Mouse (Mus musculus): Measurements from ENCODE around the gene Tst. TPM values are rescaled to one million over a fixed set of nuclear protein-coding genes. Genes with fewer than 3 reads are reported as not detected.

Gene Tst
- polyA plus RNA-seq, 1 experiment, result 161 TPM

- H3K4me1 ChIP-seq (ENCODE audit: control insufficient read depth, insufficient read depth, low read length), result no peaks in the 10 kb centered on the region
- no peaks in the 10 kb centered on the region for H3K36me3 ChIP-seq (ENCODE audit: control insufficient read depth, insufficient read depth, low read length)
- peak; percentile 44 for DNase-seq
- H3K4me3 ChIP-seq (ENCODE audit: insufficient read depth, low read depth, low read length), result no peak overlapping the region
- no peaks in the 10 kb centered on the region for H3K27me3 ChIP-seq (replicated peaks; ENCODE audit: control insufficient read depth, insufficient read depth, low read length)
- WGBS, result 45% methylated on average over 23 of the region's 23 CpGs
- H3K27ac ChIP-seq (ENCODE audit: insufficient read depth, low read depth, low read length), result no peak overlapping the region
- TF ChIP-seq POLR2A (IDR thresholded peaks at IDR 0.05; ENCODE audit: low read depth, low read length) (no peak), CTCF (conservative IDR thresholded peaks at IDR 0.05; ENCODE audit: insufficient read depth, insufficient read length, low read depth, low read length) (no peak)
These were observed 31.7 kb upstream of the Tst start for GRCm38 (mm10) chr15:78437237-78438017.

DNA sequence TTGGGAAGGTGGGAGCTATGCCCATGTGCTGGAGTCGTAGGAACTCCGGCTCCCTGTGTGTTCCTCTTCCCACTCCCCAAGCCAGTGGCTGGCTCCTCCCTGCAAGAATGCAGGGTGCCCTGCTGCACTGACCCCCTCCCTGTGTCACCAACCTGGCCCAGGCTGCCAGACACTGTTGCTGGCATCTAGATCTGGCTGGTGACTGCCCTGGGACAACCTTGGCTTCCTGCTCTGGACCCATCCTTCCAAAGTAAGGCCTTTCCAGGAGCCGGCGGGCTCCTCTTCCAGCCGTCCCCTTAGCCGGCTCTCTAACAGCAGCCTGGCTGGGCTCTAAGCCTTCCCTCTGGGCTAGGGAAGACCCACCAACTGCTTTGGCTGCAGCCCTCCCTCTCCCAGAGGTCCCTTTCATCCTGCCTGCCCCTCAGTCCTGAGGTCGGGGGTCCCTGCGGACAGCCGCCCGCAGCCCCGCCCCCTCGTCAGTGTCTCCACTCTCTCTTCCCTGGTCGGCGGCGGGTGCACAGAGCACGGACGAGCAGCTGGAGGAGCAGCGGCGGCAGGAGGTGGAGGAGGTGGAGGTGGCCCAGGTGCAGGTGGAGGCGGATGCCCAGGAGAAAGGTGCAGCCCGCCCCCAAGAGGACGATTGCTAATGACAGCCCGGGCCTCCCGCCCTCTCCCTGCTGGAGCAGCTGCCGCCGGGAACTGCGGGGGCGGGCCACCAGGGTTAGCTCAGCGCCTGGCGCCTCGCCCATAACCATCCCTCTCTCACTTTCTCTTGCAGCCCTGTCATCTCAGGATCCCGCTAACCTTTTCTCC, 30.9 kb upstream of the Tst start:
- peak; percentile 77 for DNase-seq
- Histone ChIP-seq H3K36me3 (ENCODE audit: control insufficient read depth, insufficient read depth, low read length) (no peaks in the 10 kb centered on the region), H3K4me3 (ENCODE audit: insufficient read depth, low read depth, low read length) (no peak overlapping the region), H3K27me3 (replicated peaks; ENCODE audit: control insufficient read depth, insufficient read depth, low read length) (no peaks in the 10 kb centered on the region), H3K27ac (ENCODE audit: insufficient read depth, low read depth, low read length) (no peak overlapping the region), H3K4me1 (ENCODE audit: control insufficient read depth, insufficient read depth, low read length) (peaks cover 4% of the 10 kb centered on the region; the same call in 1 of the 2 replicates)
- WGBS, result 29% methylated on average over 32 of the region's 32 CpGs
- TF ChIP-seq CTCF (conservative IDR thresholded peaks at IDR 0.05; ENCODE audit: insufficient read depth, insufficient read length, low read depth, low read length), result 0 out of 2 replicates have a peak, but pooled peaks have one; percentile 16
- no peak for TF ChIP-seq POLR2A (IDR thresholded peaks at IDR 0.05; ENCODE audit: low read depth, low read length)

- DNase-seq, result no peak
- TF ChIP-seq CTCF (conservative IDR thresholded peaks at IDR 0.05; ENCODE audit: insufficient read depth, insufficient read length, low read depth, low read length) (no peak), POLR2A (IDR thresholded peaks at IDR 0.05; ENCODE audit: low read depth, low read length) (no peak)
- Histone ChIP-seq H3K36me3 (ENCODE audit: control insufficient read depth, insufficient read depth, low read length) (no peaks in the 10 kb centered on the region), H3K27ac (ENCODE audit: insufficient read depth, low read depth, low read length) (no peak overlapping the region), H3K27me3 (replicated peaks; ENCODE audit: control insufficient read depth, insufficient read depth, low read length) (no peaks in the 10 kb centered on the region), H3K4me1 (ENCODE audit: control insufficient read depth, insufficient read depth, low read length) (peaks cover 13% of the 10 kb centered on the region; the same call in 1 of the 2 replicates), H3K4me3 (ENCODE audit: insufficient read depth, low read depth, low read length) (no peak overlapping the region)
- whole genome bisulfite sequencing, result 85% methylated on average over 11 of the region's 11 CpGs
These were observed 30.0 kb upstream of the Tst start for GRCm38 (mm10) chr15:78435681-78436080.

- DNase-seq, result peak; percentile 44
- Histone ChIP-seq H3K27ac (ENCODE audit: insufficient read depth, low read depth, low read length) (no peak overlapping the region), H3K4me3 (ENCODE audit: insufficient read depth, low read depth, low read length) (no peak overlapping the region), H3K27me3 (replicated peaks; ENCODE audit: control insufficient read depth, insufficient read depth, low read length) (no peaks in the 10 kb centered on the region), H3K36me3 (ENCODE audit: control insufficient read depth, insufficient read depth, low read length) (no peaks in the 10 kb centered on the region), H3K4me1 (ENCODE audit: control insufficient read depth, insufficient read depth, low read length) (peaks cover 16% of the 10 kb centered on the region; the same call in 1 of the 2 replicates)
- 42% methylated on average over 6 of the region's 6 CpGs for WGBS
- peak; percentile 60 for TF ChIP-seq CTCF (conservative IDR thresholded peaks at IDR 0.05; ENCODE audit: insufficient read depth, insufficient read length, low read depth, low read length)
- no peak for TF ChIP-seq POLR2A (IDR thresholded peaks at IDR 0.05; ENCODE audit: low read depth, low read length)
These were observed 29.3 kb upstream of the Tst start for GRCm38 (mm10) chr15:78434896-78435520.

DNA sequence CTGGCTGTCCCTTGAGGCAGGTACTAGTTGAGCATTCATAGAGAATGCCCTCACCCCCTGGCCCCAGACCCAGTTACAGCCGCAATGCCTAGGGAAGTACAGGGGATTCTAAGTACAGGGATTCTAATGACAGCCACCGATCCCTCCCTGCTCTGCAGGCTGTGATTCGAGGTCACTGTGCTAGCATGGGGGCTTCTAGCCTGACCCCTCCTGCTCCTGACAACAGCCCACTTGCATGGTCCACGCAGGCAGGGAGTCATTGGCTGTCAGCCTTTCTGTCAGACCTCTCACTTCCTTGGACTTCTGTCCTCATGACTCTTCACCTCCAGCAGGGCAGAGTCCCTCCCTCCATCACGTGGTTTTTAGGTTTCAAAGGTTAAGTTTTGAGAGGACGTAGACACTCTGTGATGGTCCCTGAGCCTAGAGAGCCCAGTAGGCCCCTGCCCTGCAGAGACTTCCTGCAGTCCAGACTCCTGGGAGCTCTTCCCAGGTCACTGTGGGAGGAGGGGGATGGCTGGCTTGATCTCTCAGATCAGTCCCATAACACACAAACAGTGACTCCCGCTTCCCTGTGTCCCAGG, 25.9 kb upstream of the Tst start:
- TF ChIP-seq POLR2A (IDR thresholded peaks at IDR 0.05; ENCODE audit: low read depth, low read length), result no peak
- no peak for TF ChIP-seq CTCF (conservative IDR thresholded peaks at IDR 0.05; ENCODE audit: insufficient read depth, insufficient read length, low read depth, low read length)
- peak overlapping the region; percentile 91 for H3K27ac ChIP-seq (ENCODE audit: insufficient read depth, low read depth, low read length)
- H3K4me3 ChIP-seq (ENCODE audit: insufficient read depth, low read depth, low read length), result no peak overlapping the region
- no peaks in the 10 kb centered on the region for H3K27me3 ChIP-seq (replicated peaks; ENCODE audit: control insufficient read depth, insufficient read depth, low read length)
- H3K4me1 ChIP-seq (ENCODE audit: control insufficient read depth, insufficient read depth, low read length), result peaks cover 24% of the 10 kb centered on the region; the same call in 1 of the 2 replicates
- 56% methylated on average over 7 of the region's 7 CpGs for WGBS
- H3K36me3 ChIP-seq (ENCODE audit: control insufficient read depth, insufficient read depth, low read length), result no peaks in the 10 kb centered on the region
- DNase-seq, result peak; percentile 92

- Histone ChIP-seq H3K4me1 (ENCODE audit: control insufficient read depth, insufficient read depth, low read length) (peaks cover 24% of the 10 kb centered on the region; the same call in 1 of the 2 replicates), H3K27me3 (replicated peaks; ENCODE audit: control insufficient read depth, insufficient read depth, low read length) (no peaks in the 10 kb centered on the region), H3K36me3 (ENCODE audit: control insufficient read depth, insufficient read depth, low read length) (no peaks in the 10 kb centered on the region), H3K27ac (ENCODE audit: insufficient read depth, low read depth, low read length) (peak overlapping the region; percentile 91), H3K4me3 (ENCODE audit: insufficient read depth, low read depth, low read length) (no peak overlapping the region)
- DNase-seq, result no peak
- 78% methylated on average over 10 of the region's 10 CpGs for WGBS
- no peak for TF ChIP-seq POLR2A (IDR thresholded peaks at IDR 0.05; ENCODE audit: low read depth, low read length)
- no peak for TF ChIP-seq CTCF (conservative IDR thresholded peaks at IDR 0.05; ENCODE audit: insufficient read depth, insufficient read length, low read depth, low read length)
These were observed 25.2 kb upstream of the Tst start for GRCm38 (mm10) chr15:78430874-78431273.

Data from kidney, adult 2 months (tissue).